Mouse (Mus musculus): ENCODE data around the gene Mta2. TPM values are rescaled to one million over a fixed set of nuclear protein-coding genes. Genes with fewer than 3 reads are reported as not detected.
A peak's percentile ranks its signal among the peaks of the same experiment; 100 is the strongest.
"Not testable (repeated sequence)": the region's sequence is repeated elsewhere in the genome, so short reads cannot be mapped to it uniquely, and the experiment has no call there.

The Mta2 gene
- polyA plus RNA-seq (2015; fragmentation: Nextera tagmentation; extraction: Ambion mirVana) = 126 and 141 TPM in 2 replicates

DNA sequence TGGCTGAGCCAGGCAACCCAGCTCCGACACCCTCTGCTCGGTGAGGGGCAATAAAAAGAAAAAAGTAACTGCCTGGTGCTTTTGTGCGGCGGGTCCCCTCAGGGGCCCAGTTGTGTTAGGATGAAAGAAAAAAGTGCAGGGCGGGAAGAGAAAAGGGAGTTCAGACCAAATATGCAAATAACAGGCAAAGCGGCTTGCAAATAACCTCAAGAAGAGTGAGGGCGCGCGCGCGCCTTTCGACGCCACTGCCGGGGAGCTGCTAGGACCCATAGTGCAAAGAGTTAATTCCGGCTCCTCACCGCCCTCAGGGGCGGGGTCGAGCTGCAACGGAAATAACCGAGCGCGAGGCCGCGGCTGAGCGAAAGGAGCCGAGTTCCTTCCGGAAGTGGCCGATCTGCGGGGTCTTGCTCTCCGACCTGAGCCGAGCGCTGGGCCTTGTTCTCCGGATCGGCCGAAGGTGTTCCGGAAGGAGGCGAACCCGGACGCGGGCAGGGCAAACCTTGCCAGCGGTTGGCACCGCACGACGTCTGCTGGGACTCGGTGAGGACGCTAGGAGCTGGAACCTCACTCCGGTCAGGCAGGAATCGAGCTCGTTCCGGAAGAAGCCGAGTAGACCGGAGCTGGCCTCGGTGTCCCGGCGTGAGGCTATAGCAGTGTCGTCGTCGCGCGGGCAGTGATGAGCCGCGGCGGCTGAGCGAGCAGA, at the start of gene Mta2:
TSS of gene Mta2 (plus strand) at position 361 of the 703 bp plus-strand sequence.
- peaks cover 33% of the 10 kb centered on the region for H3K36me3 ChIP-seq
- peak within 1 kb of the TSS; percentile 100 for H3K9ac ChIP-seq
- ATAC-seq (ENCODE audit: low read depth) = peak; percentile 94
- H3K4me3 ChIP-seq = peak within 1 kb of the TSS; percentile 96
- no peaks in the 10 kb centered on the region for H3K27me3 ChIP-seq
- peak within 1 kb of the TSS; percentile 95 for H3K27ac ChIP-seq (replicated peaks)
- H3K4me1 ChIP-seq (replicated peaks) = peaks cover 44% of the 10 kb centered on the region
- WGBS = under 1% methylated on average over 64 of the region's 64 CpGs
- H3K4me2 ChIP-seq = peak within 1 kb of the TSS; percentile 77
- no peaks in the 10 kb centered on the region for H3K9me3 ChIP-seq

DNA sequence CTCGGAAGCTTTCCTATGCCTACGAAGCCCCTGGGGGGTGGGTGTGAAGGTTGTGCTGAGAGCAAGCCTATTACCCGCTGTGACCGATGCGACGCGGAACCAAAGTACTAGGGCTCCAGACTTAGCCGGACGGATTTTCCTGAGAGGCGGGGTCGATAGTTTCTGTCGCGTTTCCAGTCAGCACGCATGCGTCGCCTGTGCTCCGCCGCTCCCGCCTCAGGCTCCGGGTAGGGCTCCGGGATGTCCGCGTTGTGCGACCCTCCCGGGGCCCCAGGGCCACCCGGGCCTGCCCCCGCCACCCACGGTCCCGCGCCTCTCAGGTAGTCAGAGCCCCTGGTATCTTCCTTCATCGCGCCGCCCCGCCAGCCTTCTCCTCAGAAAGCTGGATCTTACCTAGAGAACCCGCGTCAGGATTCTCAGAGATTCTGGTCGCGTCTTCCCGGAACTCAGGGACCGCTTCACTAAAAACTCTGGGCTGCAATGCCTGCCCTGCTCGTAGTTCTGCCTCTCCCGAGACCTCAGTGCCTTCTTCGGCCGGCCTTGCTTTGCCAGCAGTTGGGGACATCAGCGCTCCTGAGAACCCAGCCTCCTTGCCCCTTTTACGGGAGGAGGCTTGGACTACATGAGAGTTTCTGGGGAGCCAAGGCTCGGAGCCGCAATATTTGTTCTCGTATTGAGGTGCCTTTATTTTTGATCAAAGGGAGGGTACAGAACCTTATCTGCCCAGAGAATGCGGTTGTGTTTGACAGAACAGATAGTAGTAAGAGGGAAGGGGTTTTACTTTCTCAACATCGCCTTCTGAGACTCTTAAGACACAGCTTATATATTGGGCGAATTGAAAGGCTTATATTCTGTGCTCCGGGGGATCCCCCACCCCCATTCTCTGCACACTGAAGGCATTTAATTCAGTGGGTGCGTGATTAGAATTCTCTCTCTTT, 48.6 kb upstream of the Mta2 start, which contains the start of gene Ints5:
TSS of gene Ints5 (plus strand) at position 177 of the 938 bp plus-strand sequence.
- 3% methylated on average over 54 of the region's 54 CpGs for WGBS
- Histone ChIP-seq H3K4me3 (peak within 1 kb of the TSS; percentile 85), H3K36me3 (peaks cover 32% of the 10 kb centered on the region), H3K4me1 (replicated peaks) (peaks cover 42% of the 10 kb centered on the region), H3K9me3 (no peaks in the 10 kb centered on the region), H3K27ac (replicated peaks) (peak within 1 kb of the TSS; percentile 90), H3K4me2 (peak within 1 kb of the TSS; percentile 97), H3K27me3 (no peaks in the 10 kb centered on the region), H3K9ac (peak within 1 kb of the TSS; percentile 97)
- ATAC-seq (ENCODE audit: low read depth) = peak; percentile 21

DNA sequence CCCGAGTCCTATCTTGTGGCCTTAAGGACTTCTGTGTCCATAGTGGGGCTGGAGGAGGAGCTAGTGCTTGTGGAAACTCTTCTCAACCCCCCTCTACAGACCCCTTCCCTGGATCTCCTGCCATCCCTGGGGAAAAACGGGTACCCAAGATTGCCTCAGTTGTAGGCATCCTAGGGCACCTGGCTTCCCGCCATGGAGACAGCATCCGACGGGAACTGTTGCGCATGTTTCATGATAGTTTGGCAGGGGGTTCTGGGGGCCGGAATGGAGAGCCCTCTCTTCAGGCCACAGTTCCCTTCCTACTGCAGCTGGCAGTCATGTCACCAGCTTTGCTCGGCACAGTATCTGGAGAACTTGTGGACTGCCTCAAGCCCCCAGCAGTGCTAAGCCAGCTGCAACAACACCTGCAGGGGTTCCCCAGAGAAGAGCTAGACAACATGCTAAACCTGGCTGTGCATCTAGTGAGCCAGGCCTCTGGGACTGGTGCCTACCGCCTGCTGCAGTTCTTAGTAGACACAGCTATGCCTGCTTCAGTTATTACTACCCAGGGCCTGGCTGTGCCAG, 46.2 kb upstream of the Mta2 start:
- H3K4me3 ChIP-seq = no peak overlapping the region
- 0 out of 2 replicates have a peak overlapping the region, but pooled peaks have one; percentile 13 for H3K9ac ChIP-seq
- 97% methylated on average over 9 of the region's 9 CpGs for WGBS
- peaks cover 27% of the 10 kb centered on the region for H3K36me3 ChIP-seq
- ATAC-seq (ENCODE audit: low read depth) = no peak
- no peaks in the 10 kb centered on the region for H3K9me3 ChIP-seq
- no peak overlapping the region for H3K4me2 ChIP-seq
- H3K27me3 ChIP-seq = no peaks in the 10 kb centered on the region
- peaks cover 48% of the 10 kb centered on the region for H3K4me1 ChIP-seq (replicated peaks)
- no peak overlapping the region for H3K27ac ChIP-seq (replicated peaks)

DNA sequence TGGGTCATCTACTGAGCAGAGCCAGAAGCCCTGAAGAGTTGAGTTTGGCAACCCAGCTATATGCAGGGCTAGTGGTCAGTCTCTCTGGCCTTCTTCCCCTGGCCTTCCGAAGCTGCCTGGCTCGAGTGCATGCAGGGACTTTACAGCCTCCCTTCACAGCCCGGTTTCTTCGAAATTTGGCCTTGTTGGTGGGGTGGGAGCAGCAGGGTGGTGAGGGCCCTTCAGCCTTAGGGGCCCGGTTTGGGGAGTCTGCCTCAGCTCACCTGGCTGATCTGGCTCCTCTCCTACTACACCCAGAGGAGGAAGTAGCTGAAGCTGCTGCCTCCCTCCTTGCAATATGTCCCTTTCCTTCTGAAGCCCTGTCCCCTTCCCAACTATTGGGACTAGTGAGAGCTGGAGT, 45.4 kb upstream of the Mta2 start:
- not testable (repeated sequence) for ATAC-seq (ENCODE audit: low read depth); H3K4me2 ChIP-seq; H3K4me3 ChIP-seq; H3K9me3 ChIP-seq; H3K27me3 ChIP-seq
- Histone ChIP-seq H3K4me1 (replicated peaks) (peaks cover 53% of the 10 kb centered on the region), H3K27ac (replicated peaks) (peak overlapping the region; percentile 85; the same call in 1 of the 2 replicates), H3K9ac (peak overlapping the region; percentile 95), H3K36me3 (peaks cover 21% of the 10 kb centered on the region)
- 89% methylated on average over 5 of the region's 5 CpGs for WGBS

DNA sequence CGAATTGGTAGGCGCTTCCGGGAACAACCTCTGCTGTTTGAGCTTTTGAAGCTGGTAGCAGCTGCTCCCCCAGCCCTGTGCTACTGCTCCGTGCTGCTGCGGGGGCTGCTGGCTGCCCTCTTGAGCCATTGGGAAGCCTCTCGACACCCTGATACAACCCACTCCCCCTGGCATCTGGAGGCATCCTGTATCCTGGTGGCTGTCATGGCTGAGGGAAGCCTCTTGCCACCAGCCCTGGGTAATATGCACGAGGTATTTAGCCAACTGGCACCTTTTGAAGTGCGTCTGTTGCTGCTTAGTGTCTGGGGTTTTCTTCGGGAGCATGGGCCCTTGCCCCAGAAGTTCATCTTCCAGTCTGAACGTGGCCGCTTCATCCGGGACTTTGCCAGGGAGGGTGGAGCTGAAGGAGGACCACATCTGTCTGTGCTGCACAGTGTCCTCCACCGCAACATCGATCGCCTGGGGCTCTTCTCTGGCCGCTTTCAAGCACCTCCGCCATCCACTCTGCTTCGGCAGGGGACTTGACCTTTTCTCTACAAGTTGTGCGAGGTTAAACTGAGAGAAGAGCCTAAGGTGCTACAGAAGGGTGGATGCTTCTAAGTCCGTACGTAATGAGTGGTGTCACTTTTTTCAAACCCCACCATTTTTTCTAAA, 44.3 kb upstream of the Mta2 start:
- H3K4me2 ChIP-seq = peak overlapping the region; percentile 96
- H3K9ac ChIP-seq = peak overlapping the region; percentile 95
- not testable (repeated sequence) for H3K27me3 ChIP-seq, H3K9me3 ChIP-seq
- H3K27ac ChIP-seq (replicated peaks) = peak overlapping the region; percentile 85
- 18% methylated on average over 21 of the region's 21 CpGs for WGBS
- ATAC-seq (ENCODE audit: low read depth) = peak; percentile 68
- H3K4me3 ChIP-seq = peak overlapping the region; percentile 98
- peaks cover 26% of the 10 kb centered on the region for H3K36me3 ChIP-seq
- peaks cover 55% of the 10 kb centered on the region for H3K4me1 ChIP-seq (replicated peaks)

DNA sequence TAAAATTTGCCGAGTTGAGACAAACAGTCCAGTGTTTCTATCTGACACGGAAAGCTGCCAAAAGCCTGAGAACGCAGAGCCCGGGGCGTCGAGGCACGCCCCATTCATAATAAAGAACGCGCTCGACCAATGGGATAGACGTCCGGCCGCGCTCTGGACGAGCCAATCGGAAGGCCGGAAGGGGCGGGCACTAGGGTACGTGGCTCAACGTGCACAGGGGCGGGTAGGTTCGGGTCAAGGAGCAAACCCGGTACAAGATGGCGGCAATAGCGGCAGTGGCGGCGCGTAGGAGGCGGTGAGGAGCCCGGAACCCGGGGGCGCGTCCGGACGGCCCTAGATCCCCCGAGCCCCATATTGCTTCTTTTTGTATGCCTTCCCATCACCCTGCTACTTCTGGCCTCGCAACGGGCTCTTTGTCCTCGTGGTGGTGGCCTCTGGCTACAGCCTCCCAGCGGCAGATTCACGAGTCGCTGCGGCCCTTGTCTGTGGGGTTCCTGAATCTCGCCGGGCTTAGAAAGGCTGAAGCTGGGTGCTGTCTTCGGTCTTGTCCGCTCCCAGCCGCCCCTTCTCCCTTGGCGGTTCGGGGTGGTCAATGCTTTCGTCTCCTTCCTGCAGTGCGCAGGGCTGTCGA, 43.7 kb upstream of the Mta2 start, which contains the start of gene Ganab:
TSS of gene Ganab (plus strand) at position 207 of the 631 bp plus-strand sequence.
- ATAC-seq (ENCODE audit: low read depth) = peak; percentile 98

DNA sequence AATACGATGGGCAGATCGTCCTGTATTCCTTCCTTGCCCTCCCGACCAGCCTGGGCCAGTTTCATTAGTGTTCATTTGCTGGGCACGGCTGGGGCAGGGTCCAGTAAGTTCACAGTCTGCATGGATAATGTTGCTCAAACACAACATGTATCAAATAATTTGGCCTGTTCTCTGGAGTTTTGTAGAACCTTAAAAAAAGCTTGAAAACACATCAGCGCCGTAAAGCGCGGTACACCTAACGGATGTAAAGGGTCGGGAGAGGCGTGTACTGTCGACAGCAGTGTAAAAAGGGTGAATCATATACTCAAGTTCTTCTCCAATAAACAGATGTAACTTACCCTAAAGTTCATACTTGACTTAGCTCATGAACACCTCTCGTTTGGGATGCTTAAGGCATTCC, 43.1 kb upstream of the Mta2 start:
- H3K27me3 ChIP-seq = no peaks in the 10 kb centered on the region
- WGBS = 14% methylated on average over 13 of the region's 13 CpGs
- peak overlapping the region; percentile 96 for H3K4me2 ChIP-seq
- peak overlapping the region; percentile 90 for H3K27ac ChIP-seq (replicated peaks)
- H3K9me3 ChIP-seq = no peaks in the 10 kb centered on the region
- no peak for ATAC-seq (ENCODE audit: low read depth)
- H3K9ac ChIP-seq = peak overlapping the region; percentile 95
- H3K4me3 ChIP-seq = peak overlapping the region; percentile 98
- peaks cover 48% of the 10 kb centered on the region for H3K4me1 ChIP-seq (replicated peaks)
- H3K36me3 ChIP-seq = peaks cover 36% of the 10 kb centered on the region

More for the DNA sequence above, 43.7 kb upstream of the Mta2 start, which contains the start of gene Ganab:
- H3K36me3 ChIP-seq = peaks cover 31% of the 10 kb centered on the region
- H3K4me3 ChIP-seq = peak within 1 kb of the TSS; percentile 98
- peak within 1 kb of the TSS; percentile 95 for H3K9ac ChIP-seq
- H3K4me1 ChIP-seq (replicated peaks) = peaks cover 52% of the 10 kb centered on the region
- no peaks in the 10 kb centered on the region for H3K27me3 ChIP-seq
- H3K9me3 ChIP-seq = no peaks in the 10 kb centered on the region
- H3K27ac ChIP-seq (replicated peaks) = peak within 1 kb of the TSS; percentile 90
- H3K4me2 ChIP-seq = peak within 1 kb of the TSS; percentile 96
- under 1% methylated on average over 53 of the region's 53 CpGs for WGBS

DNA sequence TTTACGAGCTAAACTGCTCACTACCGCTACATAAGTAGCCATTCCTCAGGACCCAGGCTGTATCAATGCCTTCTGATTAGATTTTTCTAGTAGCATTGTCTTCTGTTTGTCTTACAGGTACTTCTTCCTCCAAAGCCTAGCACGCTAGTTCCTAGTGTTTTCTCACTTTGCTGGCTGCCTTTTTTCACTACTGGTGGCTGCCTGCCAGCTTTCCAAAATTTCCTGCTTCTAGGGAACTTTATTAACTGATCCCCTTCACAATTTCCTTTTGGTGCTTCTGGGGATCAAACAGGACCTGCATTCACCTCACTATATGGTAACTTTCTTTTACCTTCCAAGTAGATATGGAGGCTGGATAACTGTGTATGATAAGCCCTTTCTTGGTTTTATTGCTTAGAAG, 42.6 kb upstream of the Mta2 start:
- no peak for ATAC-seq (ENCODE audit: low read depth)
- H3K9me3 ChIP-seq = no peaks in the 10 kb centered on the region
- WGBS = 56% methylated on average over 3 of the region's 3 CpGs

DNA sequence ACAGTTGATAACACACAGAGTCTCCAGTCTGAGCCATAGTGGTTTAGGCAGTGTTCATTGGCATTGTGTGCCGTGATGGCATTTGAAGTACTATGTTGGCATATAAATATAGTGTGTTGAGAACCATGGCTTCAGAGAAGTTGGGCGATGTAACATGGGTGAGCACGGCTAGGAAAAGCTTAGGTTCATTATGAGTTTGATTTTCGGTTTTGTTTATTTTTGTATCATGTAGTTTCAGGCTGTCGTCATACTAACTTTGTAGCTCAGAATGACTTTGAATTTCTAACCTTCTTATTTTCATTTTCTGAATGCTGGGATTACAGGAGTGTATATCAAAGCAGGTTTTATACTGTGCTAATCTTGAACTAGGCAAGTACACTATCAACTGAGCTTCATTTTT, 38.3 kb upstream of the Mta2 start:
- H3K4me3 ChIP-seq = no peak overlapping the region
- no peak overlapping the region for H3K9ac ChIP-seq
- no peak overlapping the region for H3K4me2 ChIP-seq
- no peak for ATAC-seq (ENCODE audit: low read depth)
- no peaks in the 10 kb centered on the region for H3K27me3 ChIP-seq
- 94% methylated on average over 5 of the region's 5 CpGs for WGBS
- no peaks in the 10 kb centered on the region for H3K9me3 ChIP-seq
- peaks cover 64% of the 10 kb centered on the region for H3K36me3 ChIP-seq
- no peak overlapping the region for H3K27ac ChIP-seq (replicated peaks)
- peaks cover 25% of the 10 kb centered on the region for H3K4me1 ChIP-seq (replicated peaks)

More for the DNA sequence above, 42.6 kb upstream of the Mta2 start:
- Histone ChIP-seq H3K36me3 (peaks cover 40% of the 10 kb centered on the region), H3K9ac (peak overlapping the region; percentile 95), H3K27ac (replicated peaks) (no peak overlapping the region), H3K4me3 (peak overlapping the region; percentile 98), H3K4me1 (replicated peaks) (peaks cover 43% of the 10 kb centered on the region), H3K27me3 (no peaks in the 10 kb centered on the region), H3K4me2 (peak overlapping the region; percentile 96)

DNA sequence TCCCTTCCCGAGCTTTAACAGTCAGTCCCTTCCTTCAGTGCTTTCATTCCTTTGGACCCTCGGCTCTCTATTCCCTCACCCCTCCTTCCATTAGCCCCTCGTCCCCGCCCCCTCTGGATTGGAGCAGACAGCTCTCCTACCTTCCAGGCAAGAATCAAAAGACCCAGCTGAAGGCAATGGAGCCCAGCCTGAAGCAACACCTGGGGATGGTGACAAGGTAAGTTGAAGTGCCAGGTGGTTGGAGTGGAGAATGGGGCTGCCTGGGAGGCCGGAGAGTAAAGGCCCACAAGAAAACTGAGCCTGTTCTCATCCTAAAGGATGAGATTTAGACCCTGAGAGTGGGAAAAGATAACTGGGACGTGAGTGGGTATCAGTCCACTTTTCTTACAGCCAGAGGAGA, 33.1 kb upstream of the Mta2 start:
- H3K4me1 ChIP-seq (replicated peaks) = no peaks in the 10 kb centered on the region
- peaks cover 97% of the 10 kb centered on the region for H3K36me3 ChIP-seq
- no peak for ATAC-seq (ENCODE audit: low read depth)
- no peaks in the 10 kb centered on the region for H3K27me3 ChIP-seq
- no peak overlapping the region for H3K9ac ChIP-seq
- H3K4me3 ChIP-seq = no peak overlapping the region
- no peaks in the 10 kb centered on the region for H3K9me3 ChIP-seq
- H3K4me2 ChIP-seq = no peak overlapping the region
- WGBS = 90% methylated on average over 6 of the region's 6 CpGs
- no peak overlapping the region for H3K27ac ChIP-seq (replicated peaks)

DNA sequence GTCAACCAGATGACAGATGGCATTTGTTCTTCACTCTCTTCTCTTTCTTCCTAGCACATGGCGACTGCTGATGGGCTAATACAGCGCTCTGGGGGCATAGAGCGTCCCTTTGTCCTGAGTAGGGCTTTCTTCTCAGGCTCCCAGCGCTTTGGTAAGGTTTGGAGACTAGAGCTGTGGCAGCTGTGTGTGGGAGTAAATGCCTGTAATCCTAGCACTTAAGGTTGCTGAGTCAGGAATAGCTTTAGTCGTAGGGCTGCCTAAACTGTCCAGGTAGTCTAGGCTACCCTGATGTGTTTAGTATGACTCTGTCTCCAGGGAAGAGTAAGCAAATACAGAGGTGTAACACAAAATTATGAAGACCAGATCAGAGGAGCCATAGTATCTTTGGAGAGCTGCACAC, 29.9 kb upstream of the Mta2 start:
- no peak overlapping the region for H3K9ac ChIP-seq
- 93% methylated on average over 5 of the region's 5 CpGs for WGBS
- no peaks in the 10 kb centered on the region for H3K27me3 ChIP-seq
- no peak overlapping the region for H3K27ac ChIP-seq (replicated peaks)
- no peak for ATAC-seq (ENCODE audit: low read depth)
- no peak overlapping the region for H3K4me2 ChIP-seq
- H3K9me3 ChIP-seq = no peaks in the 10 kb centered on the region
- no peak overlapping the region for H3K4me3 ChIP-seq
- no peaks in the 10 kb centered on the region for H3K4me1 ChIP-seq (replicated peaks)
- H3K36me3 ChIP-seq = peaks cover 100% of the 10 kb centered on the region
